Mouse (Mus musculus) CH12.LX (cell line): ENCODE data around the gene Fam222a. TPM values are rescaled to one million over a fixed set of nuclear protein-coding genes. Genes with fewer than 3 reads are reported as not detected.

Experiments used
- DNase-seq: peaks from one replicate; pipeline ENCODE4 v3.0.0-alpha.2; 2013; ENCODE audit errors: extremely low read depth
- H3K27ac ChIP-seq: 2 replicates; pipeline ENCODE4 v1.5.1; 2012; ENCODE audit warnings: low read depth, mild to moderate bottlenecking, control low read depth, moderate library complexity; ENCODE audit not compliant: insufficient read depth
- H3K27me3 ChIP-seq: replicated peaks from 2 replicates; pipeline ENCODE3; 2012; ENCODE audit warnings: inconsistent platforms
- H3K36me3 ChIP-seq, 2 experiments: replicated peaks in 1 of 2; 2 replicates each; pipeline versions ENCODE3 to v1.6.1; 2012; ENCODE audit warnings: inconsistent platforms in 1 of 2, low read length in 1 of 2, mild to moderate bottlenecking in 1 of 2, mixed read lengths in 1 of 2, moderate library complexity in 1 of 2; ENCODE audit not compliant: control insufficient read depth in 1 of 2, insufficient read depth in 1 of 2
- H3K4me1 ChIP-seq, 2 experiments: 2 replicates each; pipeline ENCODE4 v1.6.1; 2012; ENCODE audit warnings: inconsistent platforms in 1 of 2, moderate library complexity in 1 of 2; ENCODE audit not compliant: insufficient read depth in 2 of 2, control insufficient read depth in 1 of 2
- H3K4me2 ChIP-seq: 2 replicates; pipeline ENCODE4 v1.6.1; 2012; ENCODE audit warnings: low read depth, mild to moderate bottlenecking, control low read depth; ENCODE audit not compliant: poor library complexity, insufficient read depth, severe bottlenecking
- H3K4me3 ChIP-seq, 3 experiments: fragments of 150-350 bp in 1 of 3; sonication (generic) in 1 of 3; replicated peaks in 1 of 3; 2 replicates each; pipeline versions ENCODE3 to v1.5.1; 2011 to 2012; ENCODE audit warnings: low read depth in 2 of 3, low read length in 2 of 3, mild to moderate bottlenecking in 2 of 3, moderate library complexity in 2 of 3, control low read depth in 1 of 3, improper control_type of control experiment in 1 of 3, inconsistent platforms in 1 of 3, mixed read lengths in 1 of 3; ENCODE audit not compliant: poor library complexity in 1 of 3
- H3K79me2 ChIP-seq: replicated peaks from 2 replicates; pipeline ENCODE4 v1.6.1; 2012; ENCODE audit warnings: mild to moderate bottlenecking, moderate library complexity; ENCODE audit not compliant: control insufficient read depth, poor library complexity, insufficient read depth, severe bottlenecking; ENCODE audit errors: extremely low read depth
- H3K9ac ChIP-seq: 2 replicates; pipeline ENCODE4 v1.6.1; 2012; ENCODE audit warnings: low read depth, mild to moderate bottlenecking, control low read depth, moderate library complexity; ENCODE audit not compliant: insufficient read depth
- H3K9me3 ChIP-seq: replicated peaks from 2 replicates; pipeline ENCODE3; 2012; ENCODE audit warnings: low read length, inconsistent platforms, mixed read lengths
- BHLHE40 ChIP-seq: IDR thresholded peaks from 2 replicates; pipeline ENCODE4 v1.6.1; 2011; ENCODE audit warnings: mild to moderate bottlenecking, low read depth, low read length, improper control_type of control experiment
- CTCF ChIP-seq, 2 experiments: IDR thresholded peaks in 1 of 2; conservative IDR thresholded peaks in 1 of 2; 2 replicates each; pipeline ENCODE4 v1.5.1; 2011 to 2012; ENCODE audit warnings: low read depth in 2 of 2, low read length in 2 of 2, improper control_type of control experiment in 1 of 2, inconsistent platforms in 1 of 2, mild to moderate bottlenecking in 1 of 2, moderate library complexity in 1 of 2
- ELF1 ChIP-seq: IDR thresholded peaks from 2 replicates; pipeline ENCODE4 v1.6.1; 2014; ENCODE audit warnings: low read depth, mild to moderate bottlenecking, inconsistent platforms, low read length, improper control_type of control experiment
- IRF4 ChIP-seq: IDR thresholded peaks from 2 replicates; pipeline ENCODE4 v1.6.1; 2014; ENCODE audit warnings: low read depth, mild to moderate bottlenecking, inconsistent platforms, low read length, improper control_type of control experiment
- JUND ChIP-seq: conservative IDR thresholded peaks from 2 replicates; pipeline ENCODE4 v1.6.1; 2011; ENCODE audit warnings: low read depth, low read length, improper control_type of control experiment
- MAX ChIP-seq: IDR thresholded peaks from 2 replicates; pipeline ENCODE4 v1.6.1; 2011; ENCODE audit warnings: low read length, improper control_type of control experiment
- MEF2A ChIP-seq: IDR thresholded peaks from 2 replicates; pipeline ENCODE4 v1.6.1; 2014; ENCODE audit warnings: low read depth, mild to moderate bottlenecking, inconsistent platforms, low read length, improper control_type of control experiment, borderline replicate concordance
- MXI1 ChIP-seq: IDR thresholded peaks from 2 replicates; pipeline ENCODE4 v1.6.1; 2011; ENCODE audit warnings: mild to moderate bottlenecking, low read depth, low read length, improper control_type of control experiment
- MYC ChIP-seq: IDR thresholded peaks from 2 replicates; pipeline ENCODE4 v1.6.1; 2011; ENCODE audit warnings: low read depth, mild to moderate bottlenecking, improper control_type of control experiment, low read length
- NELFE ChIP-seq: IDR thresholded peaks from 2 replicates; pipeline ENCODE4 v1.6.1; 2011; ENCODE audit warnings: low read depth, low read length, improper control_type of control experiment
- NRF1 ChIP-seq: IDR thresholded peaks from 2 replicates; pipeline ENCODE4 v1.6.1; 2014; ENCODE audit warnings: low read depth, mild to moderate bottlenecking, inconsistent platforms, low read length, improper control_type of control experiment, moderate library complexity
- PAX5 ChIP-seq: IDR thresholded peaks from 2 replicates; pipeline ENCODE4 v1.6.1; 2012; ENCODE audit warnings: low read length, inconsistent platforms, mixed read lengths
- POLR2A ChIP-seq: IDR thresholded peaks from 2 replicates; pipeline ENCODE4 v1.6.1; 2011; ENCODE audit warnings: low read depth, mild to moderate bottlenecking, improper control_type of control experiment, low read length
- RAD21 ChIP-seq: IDR thresholded peaks from 2 replicates; pipeline ENCODE4 v1.6.1; 2011; ENCODE audit warnings: low read depth, mild to moderate bottlenecking, low read length, improper control_type of control experiment, moderate library complexity
- RCOR1 ChIP-seq: conservative IDR thresholded peaks from 2 replicates; pipeline ENCODE4 v1.6.1; 2012; ENCODE audit warnings: low read depth, mild to moderate bottlenecking, inconsistent platforms, low read length, improper control_type of control experiment
- SIN3A ChIP-seq: IDR thresholded peaks from 2 replicates; pipeline ENCODE4 v1.6.1; 2012; ENCODE audit warnings: low read length, improper control_type of control experiment, inconsistent platforms
- TCF12 ChIP-seq: IDR thresholded peaks from 2 replicates; pipeline ENCODE4 v1.6.1; 2014; ENCODE audit warnings: low read depth, mild to moderate bottlenecking, inconsistent platforms, low read length, improper control_type of control experiment
- UBTF ChIP-seq: IDR thresholded peaks from 2 replicates; pipeline ENCODE4 v1.6.1; 2012; ENCODE audit warnings: low read depth, mild to moderate bottlenecking, inconsistent platforms, low read length, improper control_type of control experiment, moderate library complexity
- USF1 ChIP-seq: IDR thresholded peaks from 2 replicates; pipeline ENCODE4 v1.6.1; 2014; ENCODE audit warnings: low read depth, mild to moderate bottlenecking, inconsistent platforms, low read length, improper control_type of control experiment
- USF2 ChIP-seq: conservative IDR thresholded peaks from 2 replicates; pipeline ENCODE4 v1.6.1; 2011; ENCODE audit warnings: low read depth, low read length, improper control_type of control experiment
- ZC3H11A ChIP-seq: IDR thresholded peaks from 2 replicates; pipeline ENCODE4 v1.6.1; 2012; ENCODE audit warnings: low read depth, mild to moderate bottlenecking, inconsistent platforms, low read length, improper control_type of control experiment
- ZKSCAN1 ChIP-seq: IDR thresholded peaks from 2 replicates; pipeline ENCODE4 v1.6.1; 2012; ENCODE audit warnings: low read depth, inconsistent platforms, low read length, improper control_type of control experiment, borderline replicate concordance
- ZNF384 ChIP-seq: IDR thresholded peaks from 2 replicates; pipeline ENCODE4 v1.6.1; 2012; ENCODE audit warnings: low read depth, low read length, improper control_type of control experiment, inconsistent platforms
- dilution Hi-C: fragments of 300-500 bp; cut with MboI; formaldehyde crosslinking; loops from 2 replicates; pipeline ENCODE4 v1.14.3; 2020; ENCODE audit warnings: low sequenced_read_pairs; ENCODE audit not compliant: extremely low pct_unique_long_range_greater_than_20kb, extremely low pct_ligation_motif_present
- in situ Hi-C: fragments of 300-500 bp; cut with MboI; formaldehyde crosslinking; loops from 3 replicates; pipeline ENCODE4 v1.14.3; 2019; ENCODE audit warnings: low sequenced_read_pairs, low pct_ligation_motif_present, low pct_unique_long_range_greater_than_20kb, mixed read lengths
- polyA plus RNA-seq: library from polyadenylated mRNA; unstranded; fragments of >175 nt; gene quantifications from 2 replicates; pipeline ENCODE4 v1.2.1, GENCODE M21; 2012; ENCODE audit warnings: low read depth; ENCODE audit not compliant: insufficient read length
- total RNA-seq, 2 experiments: library from RNA; depleted of rRNA; stranded (reverse); fragments of 300-350 nt in 1 of 2; fragments of >200 nt in 1 of 2; gene quantifications; 2 replicates each; pipeline ENCODE4 v1.2.3; 2012 to 2014

Gene Fam222a
- total and polyA plus RNA-seq, 3 experiments = 0.13 TPM; not detected in 2

DNA sequence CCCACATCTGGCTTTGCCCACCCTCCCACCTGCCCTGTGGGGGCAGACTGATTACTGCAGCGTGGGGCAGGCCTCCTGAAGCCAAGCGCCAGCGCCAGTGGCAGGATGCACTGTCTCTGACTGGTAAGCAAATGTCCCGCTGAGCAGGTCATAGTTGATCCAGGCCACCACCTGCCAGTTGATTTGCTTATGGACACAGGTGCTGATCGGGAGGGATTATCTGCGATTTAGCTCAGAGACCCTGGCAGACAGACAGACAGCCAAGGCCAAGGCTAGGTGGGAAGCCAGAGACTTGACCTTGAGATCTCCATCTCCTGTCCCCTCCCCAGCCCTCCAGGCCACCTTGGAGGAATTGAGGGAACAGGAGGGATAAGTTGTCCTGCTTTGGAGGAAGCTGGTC, 28.1 kb upstream of the Fam222a start:
- H3K4me1 ChIP-seq = no peaks in the 10 kb centered on the region
- dilution Hi-C loops (no loop called here), in situ Hi-C loops (no loop called here)
- H3K9me3 ChIP-seq = peaks cover 13% of the 10 kb centered on the region
- no peak overlapping the region for H3K4me2 ChIP-seq
- no peak overlapping the region for H3K27ac ChIP-seq
- H3K9ac ChIP-seq = no peak overlapping the region
- no peaks in the 10 kb centered on the region for H3K79me2 ChIP-seq
- peaks cover 57% of the 10 kb centered on the region for H3K27me3 ChIP-seq
- H3K36me3 ChIP-seq = no peaks in the 10 kb centered on the region
- no peak for DNase-seq
- H3K4me3 ChIP-seq = no peak overlapping the region
- no peak for TF ChIP-seq BHLHE40
- no peak for TF ChIP-seq MXI1
- no peak for TF ChIP-seq RAD21
- TF ChIP-seq UBTF = no peak
- no peak for TF ChIP-seq PAX5
- no peak for TF ChIP-seq SIN3A
- TF ChIP-seq ZC3H11A = no peak
- no peak for TF ChIP-seq USF1
- TF ChIP-seq IRF4 = no peak
- TF ChIP-seq ZKSCAN1 = no peak
- TF ChIP-seq MAX = no peak
- TF ChIP-seq ZNF384 = no peak
- TF ChIP-seq RCOR1 = no peak
- no peak for TF ChIP-seq CTCF (conservative IDR thresholded peaks at IDR 0.05 in 1 of 2, IDR thresholded peaks at IDR 0.05 in 1 of 2; ENCODE audit: low read depth in 2 of 2, low read length in 2 of 2)
- TF ChIP-seq JUND = no peak

DNA sequence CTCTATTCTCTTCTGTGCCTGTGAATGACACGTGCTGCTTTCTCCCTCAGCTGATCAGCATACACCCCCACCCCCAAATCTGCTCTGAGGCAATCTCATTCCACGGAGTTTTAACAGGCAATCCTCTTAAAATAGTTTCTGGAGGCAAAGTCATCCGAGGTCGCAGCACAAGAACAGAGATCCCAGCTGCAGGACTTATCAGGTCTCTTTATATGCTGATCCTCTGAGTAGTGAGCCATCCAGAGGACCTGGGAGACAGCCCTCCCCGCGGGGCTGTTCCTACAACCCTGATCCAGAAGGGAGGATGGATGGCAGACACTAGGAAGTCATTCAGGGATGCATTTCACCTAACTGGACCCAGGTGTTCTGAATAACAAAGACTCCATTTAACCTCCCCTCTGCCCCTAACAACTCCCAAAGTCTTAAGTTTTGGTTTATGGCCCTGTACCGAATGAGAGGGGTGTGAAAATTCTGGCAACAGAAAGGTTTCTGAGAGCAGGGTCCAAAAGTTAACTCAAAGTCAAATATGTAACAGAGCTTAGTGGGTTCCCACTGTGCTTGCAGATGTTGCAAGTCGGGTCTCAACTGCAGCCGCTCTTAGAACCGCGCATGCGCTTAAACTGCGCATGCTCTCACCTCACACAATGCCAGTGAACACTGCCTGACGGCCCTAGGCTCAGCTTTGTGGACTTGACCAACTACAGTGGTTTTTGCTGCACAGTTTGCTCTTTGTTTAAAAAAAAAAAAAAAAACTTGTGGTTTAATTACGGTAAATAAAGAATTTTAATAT, 26.0 kb upstream of the Fam222a start:
- Histone ChIP-seq H3K79me2 (no peaks in the 10 kb centered on the region), H3K36me3 (no peaks in the 10 kb centered on the region), H3K9ac (no peak overlapping the region), H3K27ac (no peak overlapping the region), H3K4me3 (no peak overlapping the region), H3K4me1 (no peaks in the 10 kb centered on the region), H3K4me2 (no peak overlapping the region), H3K27me3 (peaks cover 60% of the 10 kb centered on the region), H3K9me3 (peaks cover 13% of the 10 kb centered on the region)
- in situ Hi-C loops = no loop called here
- TF ChIP-seq TCF12 (no peak), MYC (no peak), ELF1 (no peak), IRF4 (no peak), RCOR1 (no peak), USF2 (no peak), MEF2A (no peak), CTCF (conservative IDR thresholded peaks at IDR 0.05 in 1 of 2, IDR thresholded peaks at IDR 0.05 in 1 of 2; ENCODE audit: low read depth in 2 of 2, low read length in 2 of 2) (no peak), USF1 (no peak), NRF1 (no peak), NELFE (no peak), POLR2A (no peak)
- dilution Hi-C loops = no loop called here
- no peak for DNase-seq
